Mouse (Mus musculus): ENCODE results near the gene Trpm1.

GRCm38 (mm10) chr7:64228300-64228699, 74.7 kb downstream of the Trpm1 start:
- TF ChIP-seq CTCF (IDR thresholded peaks at IDR 0.05; ENCODE audit: insufficient read depth, low read depth, low read length) (no peak), POLR2A (IDR thresholded peaks at IDR 0.05; ENCODE audit: insufficient read depth, low read depth, low read length) (no peak)

Measured in olfactory bulb, adult 2 months (tissue).